Mouse (Mus musculus): ENCODE measurements around the gene Adgrf4. TPM values are rescaled to one million over a fixed set of nuclear protein-coding genes. Genes with fewer than 3 reads are reported as not detected.

Gene Adgrf4
- total RNA-seq (2021), result 1 to 10 TPM; 1.3 to 1.4 TPM

DNA sequence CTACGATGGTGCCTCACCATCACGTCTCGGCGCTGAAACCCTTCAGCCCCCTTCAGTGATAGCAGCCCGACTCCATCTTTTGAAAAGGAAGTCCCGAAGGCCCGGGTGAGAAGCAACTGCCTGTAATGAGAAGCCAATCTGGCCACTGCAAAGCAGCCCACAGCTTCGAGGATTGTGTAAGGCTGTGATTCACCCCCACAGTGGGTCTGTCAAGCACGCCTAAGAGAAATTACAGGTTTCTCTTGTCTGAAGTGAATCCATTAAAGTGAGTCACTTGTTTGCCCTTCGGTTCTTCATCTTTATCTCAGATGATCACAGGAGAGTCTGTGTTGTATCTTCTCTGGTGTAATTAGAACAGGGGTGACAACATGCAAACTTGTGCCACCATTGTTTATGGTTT is at the start of gene Adgrf4:
Gene Adgrf4 (minus strand): TSS at position 149 of the 400 bp plus-strand sequence.
- DNase-seq, result no peak

DNA sequence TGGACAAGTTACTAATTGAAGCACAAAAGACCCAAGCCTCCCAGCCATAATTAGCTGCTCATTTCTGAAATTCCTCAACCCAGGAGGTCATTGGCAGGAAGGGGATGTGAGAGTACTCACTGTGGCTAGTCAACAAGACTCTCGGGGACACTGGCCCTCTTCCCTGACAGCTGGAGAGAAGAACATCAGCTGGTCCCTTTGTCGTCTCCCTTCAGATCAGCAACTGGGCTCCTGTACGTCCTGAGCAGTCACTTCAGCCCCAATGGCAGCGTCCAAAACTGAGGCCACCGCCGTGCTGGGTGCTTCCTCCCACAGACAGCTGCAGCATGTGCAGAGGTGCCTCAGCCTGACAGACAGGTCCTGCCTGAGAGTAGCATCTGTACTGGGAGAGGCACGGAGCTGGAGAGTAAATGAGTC is 49.7 kb upstream of the Adgrf4 start, which contains the start of gene Adgrf2:
Gene Adgrf2 (minus strand): TSS at position 379 of the 417 bp plus-strand sequence.
- no peak for DNase-seq

DNA sequence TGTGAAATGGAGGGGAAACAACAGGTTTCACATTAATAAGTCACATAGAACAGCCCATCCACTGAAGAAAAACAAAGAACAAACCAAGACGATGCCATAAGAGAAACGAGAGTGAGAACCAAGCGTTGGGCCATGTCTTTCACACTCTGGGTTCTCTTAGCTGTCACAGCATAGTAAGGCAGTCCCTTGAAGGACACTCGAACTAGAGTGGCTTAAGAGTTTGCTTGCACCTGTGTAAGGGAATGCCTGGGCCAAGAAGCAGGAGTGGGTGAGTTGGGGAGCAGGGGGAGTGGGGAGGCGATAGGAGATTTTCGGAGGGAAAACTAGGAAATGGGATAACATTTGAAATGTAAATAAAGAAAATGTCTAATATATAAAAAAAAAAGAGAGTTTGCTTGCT is 46.7 kb upstream of the Adgrf4 start:
- DNase-seq, result no peak

DNA sequence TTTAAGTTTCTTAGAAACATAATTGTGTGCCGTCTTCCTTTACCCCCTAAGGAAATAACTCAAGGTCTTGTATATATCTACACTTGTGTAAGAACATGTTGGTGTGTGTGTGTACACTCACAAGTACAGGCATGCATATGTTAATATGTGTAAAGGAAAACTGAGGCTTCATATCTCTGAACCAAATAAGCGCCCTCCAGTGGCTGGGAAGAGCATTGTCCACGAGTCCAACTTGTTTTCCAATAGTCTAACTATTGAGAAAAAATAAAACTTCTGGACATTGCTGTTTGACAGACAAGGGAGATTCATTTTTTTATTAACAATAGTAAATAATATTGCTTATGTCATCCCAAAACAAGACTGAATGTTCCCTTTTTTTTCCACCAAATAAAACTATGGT is 25.1 kb upstream of the Adgrf4 start:
- no peak for DNase-seq

DNA sequence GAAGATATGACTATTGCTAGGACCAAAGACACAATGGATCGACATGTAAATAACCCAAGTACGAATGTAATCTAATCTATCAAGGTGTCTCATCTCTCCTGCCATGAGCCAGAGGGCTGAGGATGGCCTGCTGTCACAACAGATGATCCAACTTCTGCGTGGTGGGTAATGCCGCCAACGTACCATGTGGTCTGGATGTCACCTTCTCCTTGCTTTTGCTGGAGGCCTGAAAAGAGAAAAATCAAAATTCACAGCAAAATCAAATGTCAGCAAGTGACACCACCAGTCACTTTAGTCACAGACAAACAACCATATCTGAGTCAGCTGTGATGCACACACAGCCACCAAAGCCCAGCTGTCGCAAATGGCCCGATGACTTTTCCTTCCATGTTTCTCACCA is 22.9 kb upstream of the Adgrf4 start:
- peak; percentile 58 to 68 for DNase-seq

DNA sequence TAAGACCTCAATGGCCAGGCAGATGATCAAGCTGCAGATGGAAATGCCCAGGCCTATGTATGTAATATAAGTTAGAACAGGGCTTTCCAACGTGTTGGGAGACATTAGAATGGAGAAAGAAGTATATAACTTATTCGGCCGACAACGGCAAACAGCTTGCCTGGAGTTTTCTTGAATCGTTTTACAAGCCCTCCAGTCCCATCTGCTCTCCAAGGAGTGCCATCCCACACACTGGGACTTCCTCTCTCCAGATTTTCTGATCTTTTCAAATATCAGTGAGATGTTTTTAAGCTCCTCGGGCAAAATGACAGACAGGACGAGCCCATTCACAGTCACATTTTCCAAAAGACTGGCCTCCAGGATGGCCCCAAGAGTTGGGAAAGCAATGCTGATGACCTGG is 18.6 kb upstream of the Adgrf4 start:
- peak; percentile 20 to 31 for DNase-seq

DNA sequence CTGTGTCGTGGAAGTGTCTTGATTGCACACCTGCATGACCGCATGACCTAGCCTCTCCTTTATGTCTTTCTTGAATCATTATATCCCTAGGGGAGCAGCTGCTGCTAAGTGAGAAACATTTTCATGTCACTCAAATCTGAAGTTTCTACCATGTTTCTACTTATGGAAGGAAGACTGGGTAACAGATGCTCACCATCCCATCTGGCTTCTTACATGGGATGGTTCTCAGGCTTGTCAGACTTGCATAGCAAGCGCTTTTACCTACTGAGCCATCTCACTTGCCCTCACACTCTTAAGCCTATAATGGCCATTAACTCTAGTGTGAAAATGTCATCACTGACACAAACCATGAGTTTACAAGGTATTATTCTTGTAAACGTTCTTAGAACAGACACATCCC is 13.5 kb upstream of the Adgrf4 start:
- DNase-seq, result no peak

DNA sequence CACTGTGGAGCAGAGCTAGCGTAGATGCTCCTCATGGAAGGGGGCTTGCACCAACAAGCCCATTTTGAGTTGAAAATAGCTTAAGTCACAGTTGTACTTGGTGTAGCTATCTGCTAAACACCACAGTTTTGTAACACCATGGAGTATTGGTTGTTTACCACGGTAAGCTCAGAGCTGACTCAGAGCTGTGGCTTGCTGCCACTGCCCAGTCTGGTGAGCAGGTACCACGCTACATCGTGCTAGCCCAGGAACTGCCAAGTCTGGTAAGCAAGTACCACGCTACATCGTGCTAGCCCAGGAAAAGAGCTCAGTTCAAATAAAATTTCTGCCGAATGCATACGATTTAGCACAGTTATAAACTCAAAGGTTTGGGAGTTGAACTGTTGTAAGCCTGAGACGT is 10.1 kb upstream of the Adgrf4 start:
- DNase-seq, result no peak

DNA sequence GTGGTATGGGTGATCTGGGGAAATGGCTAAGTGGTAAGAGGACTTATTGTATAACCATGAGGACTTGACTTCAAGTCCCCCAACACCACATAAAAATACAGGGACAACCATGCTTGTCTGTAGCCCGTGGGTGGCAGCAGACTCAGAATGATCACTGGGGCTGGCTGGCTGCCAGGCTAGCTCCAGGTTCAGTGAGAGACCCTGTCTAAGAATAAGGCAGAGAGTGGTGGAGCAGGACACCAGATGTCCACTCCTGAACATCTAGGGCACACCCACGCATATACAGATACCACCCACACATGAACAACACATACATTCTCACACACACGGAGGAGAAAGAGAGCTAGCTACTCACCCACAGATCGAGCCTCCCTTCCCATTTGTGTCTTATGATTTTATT is 2.6 kb upstream of the Adgrf4 start:
- no peak for DNase-seq

DNA sequence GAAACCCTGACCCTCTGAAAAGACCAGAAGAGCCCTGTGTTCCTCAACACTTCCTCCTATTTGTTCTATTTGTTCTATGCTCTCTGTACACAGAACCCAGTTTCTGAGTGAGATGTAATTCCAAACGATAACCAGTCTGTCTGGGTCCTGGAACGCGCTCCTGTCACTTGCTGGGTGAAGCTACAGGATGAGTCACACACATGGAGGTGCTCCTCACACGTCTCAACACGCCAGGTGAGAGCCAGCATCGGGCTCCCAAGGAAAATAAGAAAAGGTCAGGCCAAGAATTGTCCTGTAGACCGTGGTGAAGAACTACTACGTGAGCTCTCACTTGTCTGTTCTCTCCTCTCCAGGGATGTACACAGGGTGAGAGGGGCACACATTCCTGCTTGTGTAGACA is 1.6 kb downstream of the Adgrf4 start:
- DNase-seq, result no peak

DNA sequence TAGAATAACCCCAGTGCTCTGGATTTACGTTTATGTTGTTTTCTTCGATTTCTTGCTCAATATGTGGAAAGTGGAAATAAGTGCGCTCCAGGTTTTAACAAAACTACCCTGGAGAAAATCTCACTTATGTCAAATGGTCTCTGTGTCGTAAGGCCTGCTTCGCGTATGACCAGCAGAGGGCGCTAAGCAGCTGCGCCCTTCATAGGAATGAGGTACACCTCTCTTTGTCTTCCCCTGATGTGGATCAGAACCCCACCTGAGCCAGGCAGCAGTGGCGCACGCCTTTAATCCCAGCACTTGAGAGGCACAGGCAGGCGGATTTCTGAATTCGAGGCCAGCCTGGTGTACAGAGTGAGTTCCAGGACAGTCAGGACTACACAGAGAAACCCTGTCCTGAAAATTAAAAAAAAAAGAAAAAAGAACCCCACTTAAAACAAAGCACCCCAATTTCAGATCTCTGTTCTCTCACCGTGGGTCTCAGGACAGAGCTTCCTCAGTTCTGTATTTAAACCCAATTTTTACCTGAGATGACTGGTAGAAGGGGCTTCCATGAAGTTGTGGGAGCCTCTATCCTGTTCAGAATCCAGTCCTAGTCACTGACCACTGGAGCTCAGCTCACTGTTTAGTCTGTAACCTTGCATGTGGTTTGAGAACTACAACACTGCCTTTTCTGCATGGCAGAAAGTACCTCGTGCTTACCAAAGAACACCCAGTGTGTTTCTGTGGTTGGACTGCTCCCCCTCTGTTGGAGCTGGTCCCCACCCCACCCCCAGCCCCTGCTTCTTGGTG is 33.3 kb downstream of the Adgrf4 start:
- peak; percentile 11 to 26 for DNase-seq

DNA sequence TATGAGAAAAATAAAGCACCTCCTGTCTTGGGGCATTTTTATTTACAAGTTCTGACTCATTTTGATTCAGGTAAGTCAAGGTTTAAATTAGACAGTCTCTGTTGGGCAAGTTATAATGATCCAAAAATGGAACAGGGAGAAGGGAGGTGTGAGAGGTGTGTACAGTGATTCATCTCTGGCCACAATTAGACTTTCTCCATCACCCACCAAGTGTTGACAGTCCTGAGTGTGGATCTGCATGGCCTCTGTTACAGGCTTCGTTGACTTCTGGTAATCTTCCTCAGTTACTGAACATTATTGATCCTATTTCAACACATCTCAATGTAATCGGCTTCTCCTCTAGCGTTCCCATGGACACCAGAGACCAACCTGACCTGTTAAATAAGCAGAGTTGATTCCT is 48.7 kb downstream of the Adgrf4 start:
- no peak for DNase-seq

DNA sequence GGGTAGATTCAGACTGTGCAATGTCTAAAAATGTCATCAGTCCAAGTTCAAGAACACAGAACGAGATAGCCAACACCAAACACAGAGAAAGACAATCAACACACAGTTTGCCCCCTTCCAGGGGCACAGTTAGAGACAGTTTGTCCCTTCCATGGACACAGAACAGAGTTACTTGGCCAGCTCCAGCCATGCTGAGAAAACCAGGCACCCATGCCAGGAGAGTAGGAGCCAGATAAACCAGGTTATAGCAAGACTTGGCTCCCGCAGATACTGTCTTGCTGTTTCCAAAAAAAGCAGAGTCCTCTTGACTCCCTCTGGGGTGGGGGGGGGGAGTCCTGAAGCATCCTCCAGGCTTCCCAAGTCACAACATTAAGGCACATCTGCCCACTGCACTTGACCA is 61.9 kb downstream of the Adgrf4 start:
- DNase-seq, result no peak

DNA sequence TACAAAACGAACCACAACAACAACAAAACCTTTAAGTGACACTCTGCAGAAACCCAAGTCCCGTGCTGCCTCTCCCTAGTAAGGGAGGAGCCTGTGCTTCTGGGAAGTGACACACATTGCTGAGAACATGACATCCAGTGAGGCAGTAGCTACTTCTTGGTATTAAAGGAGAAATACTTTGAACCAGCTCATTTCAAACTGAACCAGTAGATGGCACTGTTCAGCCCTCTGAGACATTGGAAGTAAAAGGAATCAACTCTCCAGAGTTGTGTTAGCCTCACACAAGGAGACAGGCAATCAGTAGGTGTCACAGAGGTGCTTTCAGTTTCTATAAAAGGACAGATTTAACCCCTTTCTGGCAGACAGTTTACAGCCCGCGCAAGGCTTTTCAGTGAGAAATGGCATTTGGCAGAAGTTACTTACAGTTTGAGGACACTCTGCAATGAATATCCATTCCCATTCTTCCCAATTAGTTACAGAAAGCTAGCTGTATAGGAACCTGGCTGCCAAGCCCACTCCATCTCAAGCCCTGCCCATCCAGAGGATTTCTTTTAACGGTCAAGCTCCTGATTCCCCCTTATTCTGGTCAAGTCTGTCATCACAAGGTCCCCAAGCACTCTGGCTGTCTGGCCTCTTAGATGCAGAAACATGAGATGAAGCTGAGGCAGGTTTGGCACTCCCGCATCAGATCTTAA is 78.9 kb downstream of the Adgrf4 start:
- peak in 1 of 2 experiments; percentile 46 for DNase-seq

DNA sequence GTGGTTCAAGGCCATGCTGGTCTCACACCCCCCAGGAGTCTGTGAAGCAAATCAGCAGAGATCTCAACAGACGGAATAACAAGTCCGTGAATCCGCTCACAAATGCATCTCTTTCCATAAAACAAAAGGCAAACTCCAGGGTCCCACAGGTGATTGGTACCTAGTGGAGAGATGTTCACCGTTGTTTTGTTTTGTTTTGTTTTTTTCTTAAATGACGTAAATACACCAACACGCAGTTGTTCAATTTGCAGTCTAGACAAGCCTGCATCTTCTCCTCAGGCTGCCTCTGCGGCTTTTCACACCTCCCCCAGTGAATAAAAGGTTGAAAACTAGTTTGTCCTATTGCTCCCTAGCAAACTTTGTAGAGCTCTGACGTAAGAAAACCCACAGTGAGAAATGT is 80.8 kb downstream of the Adgrf4 start, which contains the start of gene Opn5:
Gene Opn5 (minus strand): TSS at position 101 of the 400 bp plus-strand sequence.
- no peak for DNase-seq

DNA sequence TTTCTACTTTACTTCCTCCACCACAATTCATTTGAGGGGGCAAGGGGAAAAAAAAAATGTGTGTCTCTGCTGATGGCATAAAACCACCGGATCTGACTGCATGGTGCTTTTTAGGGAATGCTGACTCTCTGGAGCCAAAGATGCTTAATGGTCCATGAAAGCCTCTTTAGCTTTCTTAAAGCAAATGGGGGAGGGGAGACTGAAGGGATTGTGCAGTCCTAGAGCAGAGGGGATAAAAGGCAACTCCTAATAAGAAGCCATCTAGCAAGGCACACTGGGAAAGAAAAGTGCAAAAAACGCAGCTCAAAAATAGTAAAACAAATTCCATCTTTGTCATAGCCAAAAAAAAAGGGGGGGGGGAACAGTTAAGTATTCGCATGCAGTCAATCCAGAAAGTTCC is 83.8 kb downstream of the Adgrf4 start:
- no peak for DNase-seq

Other genes starting within 250 kb of the Adgrf4 start
- gene Opn5, start 80.9 kb downstream of the Adgrf4 start, total RNA-seq (2021), result not detected
- under 1 TPM; 0.63 to 0.70 TPM for gene Adgrf2, start 49.9 kb upstream of the Adgrf4 start, total RNA-seq (2021)
- gene Cd2ap, start 184.4 kb upstream of the Adgrf4 start, total RNA-seq (2021), result 10 to 100 TPM; 19.8 to 23.6 TPM